Mouse (Mus musculus) bone marrow macrophage, adult 2 months (primary cell): Measurements from ENCODE around the gene Plpp3. TPM values are rescaled to one million over a fixed set of nuclear protein-coding genes. Genes with fewer than 3 reads are reported as not detected.

Source experiments
- H3K27ac ChIP-seq: 2 replicates; pipeline ENCODE4 v1.5.1; 2012; ENCODE audit warnings: low read depth, low read length; ENCODE audit not compliant: insufficient read depth
- H3K4me1 ChIP-seq: 2 replicates; pipeline ENCODE4 v1.6.1; 2012; ENCODE audit warnings: low read length; ENCODE audit not compliant: control insufficient read depth, insufficient read depth
- H3K4me3 ChIP-seq: 2 replicates; pipeline ENCODE4 v1.5.1; 2012; ENCODE audit warnings: mild to moderate bottlenecking, low read length, moderate library complexity; ENCODE audit not compliant: insufficient read depth
- CTCF ChIP-seq: IDR thresholded peaks from 2 replicates; pipeline ENCODE4 v1.5.1; 2012; ENCODE audit warnings: low read depth, mild to moderate bottlenecking, low read length, moderate library complexity
- POLR2A ChIP-seq: IDR thresholded peaks from 2 replicates; pipeline ENCODE4 v1.6.1; 2012; ENCODE audit warnings: mild to moderate bottlenecking, low read depth, low read length, borderline replicate concordance
- polyA plus RNA-seq: library from polyadenylated mRNA; stranded (reverse); fragments of >200 nt; gene quantifications from 2 replicates; pipeline ENCODE4 v1.2.4, GENCODE M21; 2012; ENCODE audit not compliant: missing spikeins, insufficient read depth, insufficient read length

Plpp3 gene
- polyA plus RNA-seq, 1 experiment: 0.58 TPM

DNA sequence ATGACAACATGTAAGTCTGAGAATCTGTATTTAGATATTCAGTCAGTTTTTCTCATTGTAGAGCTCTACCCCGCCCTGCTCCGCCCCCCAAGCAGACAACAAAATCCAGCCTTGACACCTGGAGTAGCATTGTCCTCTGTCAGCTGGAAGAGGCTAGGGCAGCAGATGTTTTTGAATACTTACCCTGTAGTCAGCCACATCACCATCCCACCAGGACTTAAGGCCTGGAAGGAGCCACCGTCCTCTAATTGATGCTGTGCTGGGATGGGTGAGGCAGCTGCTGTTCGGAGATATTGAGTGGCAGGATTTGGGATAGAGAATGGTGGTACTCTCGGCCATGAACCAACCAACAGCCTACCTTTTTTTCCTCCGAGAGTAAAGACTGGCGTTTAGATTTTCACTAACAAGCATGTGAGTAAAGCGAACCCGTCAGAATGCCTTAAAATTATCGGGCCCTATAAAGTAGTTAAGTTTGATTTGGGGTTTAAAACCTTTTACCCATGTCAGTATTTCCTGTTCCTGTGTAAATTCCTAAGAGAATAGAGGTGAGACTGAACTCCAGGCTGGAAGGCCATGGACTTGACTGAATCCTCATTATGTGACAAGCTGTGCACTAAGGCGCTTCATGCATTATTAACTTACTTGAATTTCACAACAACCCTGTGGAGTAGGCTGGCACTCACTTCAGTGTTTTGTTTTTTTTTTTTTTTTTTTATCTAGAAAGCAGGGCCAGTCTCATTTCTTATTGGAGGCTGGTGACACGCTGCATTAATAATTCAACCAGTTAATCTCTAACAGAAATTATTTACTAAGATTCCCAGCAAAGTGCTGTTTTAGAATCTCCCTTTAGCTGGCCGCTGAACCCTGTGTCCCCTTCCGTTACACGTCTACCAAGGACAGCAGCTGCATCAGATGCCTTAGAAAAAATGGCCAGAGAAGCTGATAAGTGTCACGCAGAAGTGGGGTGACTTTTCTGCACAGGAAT is 13.0 kb downstream of the Plpp3 start:
- Histone ChIP-seq H3K4me1 (peaks cover 10% of the 10 kb centered on the region), H3K4me3 (no peak overlapping the region), H3K27ac (no peak overlapping the region)
- TF ChIP-seq POLR2A (no peak), CTCF (no peak)

DNA sequence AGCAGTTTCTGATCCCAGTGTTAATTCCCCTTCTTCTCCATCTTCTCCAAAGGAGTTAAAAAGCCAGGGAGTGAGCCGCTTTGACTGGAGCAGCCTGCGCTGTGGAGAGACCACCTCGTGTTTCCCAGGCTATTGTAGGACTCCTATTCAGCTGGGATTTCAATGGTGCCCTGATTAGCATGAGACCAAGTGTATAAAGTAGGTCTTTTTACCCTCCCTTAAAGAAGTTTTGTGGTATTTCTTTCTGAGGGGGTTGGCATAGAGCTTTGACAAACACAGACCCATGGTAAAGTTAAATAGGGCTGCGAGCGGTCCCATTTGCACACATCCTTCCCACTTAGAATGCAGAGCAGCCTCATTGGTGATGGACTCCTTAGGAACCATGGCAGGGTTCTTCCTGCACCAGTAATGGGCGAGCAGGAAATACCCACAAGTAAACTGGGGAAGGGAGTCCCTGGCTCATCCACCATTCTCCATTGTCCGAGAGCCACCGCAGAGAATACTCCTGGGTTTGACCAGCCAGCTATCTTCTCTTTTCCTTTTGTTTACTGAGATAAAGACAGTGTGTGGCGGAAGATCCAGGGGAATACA is 13.8 kb downstream of the Plpp3 start:
- TF ChIP-seq POLR2A: no peak
- TF ChIP-seq CTCF: no peak
- Histone ChIP-seq H3K27ac (no peak overlapping the region), H3K4me1 (peaks cover 10% of the 10 kb centered on the region), H3K4me3 (no peak overlapping the region)

GRCm38 (mm10) chr4:105171432-105171831 is 14.3 kb downstream of the Plpp3 start:
- H3K4me3 ChIP-seq: no peak overlapping the region
- H3K4me1 ChIP-seq: peaks cover 10% of the 10 kb centered on the region

DNA sequence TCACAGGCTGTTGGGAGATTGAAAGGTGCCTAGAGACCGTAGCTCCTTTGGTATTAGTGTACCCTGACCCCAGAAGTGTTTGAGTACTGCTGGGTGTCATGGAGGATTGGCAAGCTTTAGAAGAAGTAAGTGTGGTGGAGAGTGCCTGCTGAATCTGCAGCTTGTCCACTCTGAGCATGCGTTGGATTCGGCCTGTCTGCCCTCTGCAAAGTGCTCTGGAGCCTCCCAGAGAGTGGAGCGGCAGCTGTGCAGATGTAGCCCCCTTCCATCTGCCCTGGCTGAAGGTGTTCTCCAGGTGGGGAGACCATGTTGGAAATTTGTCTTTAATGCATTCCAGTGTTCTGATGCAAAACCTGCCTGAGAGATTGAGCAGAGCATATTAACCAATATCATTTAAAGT is 17.6 kb downstream of the Plpp3 start:
- TF ChIP-seq POLR2A: no peak
- TF ChIP-seq CTCF: no peak

More at GRCm38 (mm10) chr4:105171432-105171831, 14.3 kb downstream of the Plpp3 start:
- H3K27ac ChIP-seq: no peak overlapping the region
- no peak for TF ChIP-seq POLR2A
- TF ChIP-seq CTCF: no peak

DNA sequence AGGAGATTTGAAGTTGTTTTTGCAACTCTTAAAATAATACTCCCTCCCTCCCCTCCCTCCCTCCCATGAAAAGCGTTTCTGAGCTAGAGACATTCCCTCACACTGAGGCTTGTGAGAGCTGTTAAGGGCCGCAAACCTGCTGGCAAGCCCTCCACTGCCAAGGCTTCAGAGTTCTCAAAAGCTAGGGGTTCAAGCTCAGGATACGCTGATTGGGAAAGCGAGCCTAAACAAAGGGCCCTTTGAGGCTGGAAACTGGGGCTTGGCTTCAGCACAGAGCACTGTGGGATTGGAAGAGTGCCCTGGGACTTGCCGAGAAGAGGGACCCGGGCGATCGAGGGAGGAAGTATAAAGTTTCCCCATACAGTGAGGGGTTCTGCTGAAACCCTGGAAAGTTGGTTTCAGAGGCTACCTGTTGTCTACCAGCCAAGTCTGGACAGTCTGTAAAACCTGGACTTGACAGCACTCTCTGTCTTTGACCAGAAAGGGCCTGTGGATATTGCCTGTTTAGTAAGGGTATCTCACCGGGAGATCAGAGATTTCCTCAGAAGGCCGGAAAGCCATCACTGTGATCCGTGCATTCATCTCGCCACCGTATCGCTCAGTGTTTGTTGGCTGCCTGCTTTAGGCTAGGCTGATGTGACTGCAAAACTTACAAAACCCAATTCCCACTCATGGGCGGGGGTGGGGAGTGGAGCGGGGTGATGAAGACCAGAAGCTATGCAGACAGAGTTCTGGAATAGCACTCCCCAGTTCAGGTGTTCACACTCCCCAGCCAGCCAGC is 18.3 kb downstream of the Plpp3 start:
- H3K4me3 ChIP-seq: no peak overlapping the region
- no peak overlapping the region for H3K27ac ChIP-seq
- TF ChIP-seq POLR2A: no peak
- no peak for TF ChIP-seq CTCF
- H3K4me1 ChIP-seq: no peaks in the 10 kb centered on the region

More for the DNA sequence above, 17.6 kb downstream of the Plpp3 start:
- H3K4me3 ChIP-seq: no peak overlapping the region
- H3K4me1 ChIP-seq: no peaks in the 10 kb centered on the region
- no peak overlapping the region for H3K27ac ChIP-seq

- Histone ChIP-seq H3K4me3 (no peak overlapping the region), H3K4me1 (no peaks in the 10 kb centered on the region)
- TF ChIP-seq POLR2A (no peak), CTCF (no peak)
These were observed 24.0 kb downstream of the Plpp3 start for GRCm38 (mm10) chr4:105181014-105181658.

DNA sequence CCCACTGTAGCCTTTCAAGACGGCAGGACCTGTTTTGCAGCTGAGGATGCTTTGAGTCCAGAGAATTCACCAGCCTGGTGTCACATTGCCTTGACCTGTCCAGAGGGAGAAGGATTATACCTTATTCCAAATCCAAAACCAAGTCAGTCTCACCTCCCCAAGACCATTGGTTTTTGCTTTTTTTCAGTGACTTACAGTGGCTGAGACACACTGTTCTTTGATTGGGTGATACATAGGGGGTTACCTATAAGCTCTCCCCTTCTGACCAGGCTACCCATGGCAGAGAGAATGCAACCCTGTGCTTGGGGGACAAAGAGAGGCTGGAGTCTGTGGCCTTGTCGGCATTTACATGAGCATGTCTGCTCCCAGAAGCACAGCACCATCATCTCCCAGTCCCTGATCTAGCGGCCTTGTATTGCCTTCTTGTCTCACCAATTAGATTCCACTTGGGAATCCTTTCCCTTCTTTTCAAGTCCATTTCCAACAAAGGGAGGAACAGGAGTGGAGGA is 24.6 kb downstream of the Plpp3 start:
- H3K4me3 ChIP-seq: no peak overlapping the region
- no peak overlapping the region for H3K27ac ChIP-seq
- TF ChIP-seq POLR2A (no peak), CTCF (no peak)
- no peaks in the 10 kb centered on the region for H3K4me1 ChIP-seq

More at GRCm38 (mm10) chr4:105181014-105181658, 24.0 kb downstream of the Plpp3 start:
- no peak overlapping the region for H3K27ac ChIP-seq

DNA sequence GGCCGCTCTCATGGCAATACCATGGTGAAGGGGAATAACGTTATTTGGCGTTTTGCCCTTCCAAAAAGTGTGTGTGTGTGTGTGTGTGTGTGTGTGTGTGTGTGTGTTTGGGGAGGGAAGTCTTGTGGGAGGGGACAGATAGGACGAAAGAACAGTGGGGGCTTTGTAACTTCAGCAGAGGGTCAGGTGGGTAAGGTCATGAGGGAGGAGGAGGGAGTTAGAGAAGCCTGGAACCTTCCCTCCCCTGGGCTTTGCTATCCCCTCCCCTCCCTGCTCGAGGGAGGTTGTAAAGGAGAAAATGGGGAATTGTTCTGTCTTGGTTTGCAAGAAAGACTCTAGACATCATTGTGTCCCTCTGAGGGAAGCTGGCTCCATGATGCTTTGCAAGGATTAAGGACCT is 25.1 kb downstream of the Plpp3 start:
- TF ChIP-seq POLR2A (no peak), CTCF (no peak)
- H3K4me1 ChIP-seq: no peaks in the 10 kb centered on the region

DNA sequence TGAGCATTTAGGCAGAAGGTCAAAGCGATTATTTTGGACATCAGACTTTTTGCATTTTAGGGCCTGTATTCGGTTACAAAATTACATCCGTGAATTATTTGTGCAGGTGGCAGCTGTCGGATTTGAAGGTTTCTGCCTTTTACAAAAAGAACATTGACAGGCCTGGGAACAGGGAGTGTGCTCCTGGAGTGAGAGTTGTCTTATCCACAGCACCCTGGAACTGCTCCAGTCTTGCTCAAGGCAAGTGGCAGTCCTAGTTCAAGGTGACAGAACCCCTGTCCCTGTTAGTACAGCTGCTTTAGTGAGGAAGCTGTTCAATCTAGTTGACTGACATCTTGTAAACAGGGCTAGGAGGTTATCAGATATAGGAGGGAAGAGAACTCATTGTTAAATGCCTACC is 27.3 kb downstream of the Plpp3 start:
- TF ChIP-seq POLR2A (no peak), CTCF (no peak)
- no peak overlapping the region for H3K4me3 ChIP-seq
- no peak overlapping the region for H3K27ac ChIP-seq
- no peaks in the 10 kb centered on the region for H3K4me1 ChIP-seq

More for the DNA sequence above, 25.1 kb downstream of the Plpp3 start:
- no peak overlapping the region for H3K4me3 ChIP-seq
- no peak overlapping the region for H3K27ac ChIP-seq
